Mouse (Mus musculus) MEL (cell line): ENCODE results near the gene Mylip. TPM values are rescaled to one million over a fixed set of nuclear protein-coding genes. Genes with fewer than 3 reads are reported as not detected.

Experiments used
- DNase-seq: peaks from one replicate; pipeline ENCODE4 v3.0.0; 2011; ENCODE audit warnings: low read depth, low spot score
- H3K27ac ChIP-seq: 2 replicates; pipeline ENCODE4 v1.5.1; 2012; ENCODE audit warnings: low read depth, mild to moderate bottlenecking, control low read depth, low read length, moderate library complexity; ENCODE audit not compliant: control insufficient read depth
- H3K27me3 ChIP-seq, 2 experiments: fragments of 150-350 bp in 1 of 2; sonication (generic) in 1 of 2; 2 replicates each; pipeline ENCODE4 v1.6.1; 2012; ENCODE audit warnings: low read length in 2 of 2, mild to moderate bottlenecking in 2 of 2, improper control_type of control experiment in 1 of 2, moderate library complexity in 1 of 2; ENCODE audit not compliant: insufficient read depth in 2 of 2, control insufficient read depth in 1 of 2
- H3K36me3 ChIP-seq, 2 experiments: 2 replicates each; pipeline ENCODE4 v1.6.1; 2012 to 2014; ENCODE audit warnings: low read length in 2 of 2, improper control_type of control experiment in 1 of 2, inconsistent platforms in 1 of 2, mild to moderate bottlenecking in 1 of 2; ENCODE audit not compliant: insufficient read depth in 2 of 2, control insufficient read depth in 1 of 2
- H3K4me1 ChIP-seq, 2 experiments: fragments of 150-350 bp in 1 of 2; sonication (generic) in 1 of 2; 2 replicates each; pipeline ENCODE4 v1.6.1; 2012; ENCODE audit warnings: low read length in 2 of 2, improper control_type of control experiment in 1 of 2, mild to moderate bottlenecking in 1 of 2; ENCODE audit not compliant: insufficient read depth in 2 of 2, control insufficient read depth in 1 of 2
- H3K4me3 ChIP-seq, 2 experiments: fragments of 150-350 bp in 1 of 2; sonication (generic) in 1 of 2; 2 replicates each; pipeline ENCODE4 v1.5.1; 2012; ENCODE audit warnings: low read depth in 2 of 2, low read length in 2 of 2, mild to moderate bottlenecking in 2 of 2, moderate library complexity in 2 of 2, control low read depth in 1 of 2, improper control_type of control experiment in 1 of 2; ENCODE audit not compliant: control insufficient read depth in 1 of 2, insufficient read depth in 1 of 2
- H3K79me2 ChIP-seq: 2 replicates; pipeline ENCODE4 v1.6.1; 2012; ENCODE audit warnings: mild to moderate bottlenecking, low read length, moderate library complexity; ENCODE audit not compliant: control insufficient read depth, poor library complexity, insufficient read depth
- H3K9ac ChIP-seq: 2 replicates; pipeline ENCODE4 v1.6.1; 2012; ENCODE audit warnings: low read depth, mild to moderate bottlenecking, control low read depth, low read length, moderate library complexity; ENCODE audit not compliant: control insufficient read depth, poor library complexity, severe bottlenecking
- H3K9me3 ChIP-seq: fragments of 150-350 bp; sonication (generic); replicated peaks from 2 replicates; pipeline ENCODE4 v1.6.1; 2012; ENCODE audit warnings: mild to moderate bottlenecking, low read length, improper control_type of control experiment, moderate library complexity; ENCODE audit not compliant: insufficient read depth
- BHLHE40 ChIP-seq: IDR thresholded peaks from 2 replicates; pipeline ENCODE4 v1.6.1; 2012; ENCODE audit warnings: low read depth, mild to moderate bottlenecking, inconsistent platforms, low read length, improper control_type of control experiment, borderline replicate concordance
- CHD2 ChIP-seq: IDR thresholded peaks from 2 replicates; pipeline ENCODE4 v1.6.1; 2011; ENCODE audit warnings: low read length, improper control_type of control experiment
- GABPA ChIP-seq: IDR thresholded peaks from 2 replicates; pipeline ENCODE4 v1.6.1; 2012; ENCODE audit warnings: low read depth, mild to moderate bottlenecking, inconsistent platforms, low read length, improper control_type of control experiment, moderate library complexity
- JUND ChIP-seq: IDR thresholded peaks from 2 replicates; pipeline ENCODE4 v1.6.1; 2011; ENCODE audit warnings: low read depth, mild to moderate bottlenecking, improper control_type of control experiment, low read length
- MAZ ChIP-seq: IDR thresholded peaks from 2 replicates; pipeline ENCODE4 v1.6.1; 2012; ENCODE audit warnings: low read depth, mild to moderate bottlenecking, inconsistent platforms, low read length, improper control_type of control experiment
- MEF2A ChIP-seq: IDR thresholded peaks from 2 replicates; pipeline ENCODE4 v1.6.1; 2014; ENCODE audit warnings: low read depth, mild to moderate bottlenecking, inconsistent platforms, low read length, improper control_type of control experiment; ENCODE audit not compliant: poor library complexity, insufficient replicate concordance, severe bottlenecking; ENCODE audit errors: extremely low read depth
- NELFE ChIP-seq: IDR thresholded peaks from 2 replicates; pipeline ENCODE4 v1.6.1; 2011; ENCODE audit warnings: low read depth, low read length, improper control_type of control experiment
- NRF1 ChIP-seq: IDR thresholded peaks from 2 replicates; pipeline ENCODE4 v1.6.1; 2014; ENCODE audit warnings: low read depth, mild to moderate bottlenecking, inconsistent platforms, low read length, improper control_type of control experiment, moderate library complexity; ENCODE audit not compliant: poor library complexity, insufficient read depth, severe bottlenecking
- RAD21 ChIP-seq: IDR thresholded peaks from 2 replicates; pipeline ENCODE4 v1.6.1; 2011; ENCODE audit warnings: mild to moderate bottlenecking, low read depth, low read length, improper control_type of control experiment
- SIN3A ChIP-seq: IDR thresholded peaks from 2 replicates; pipeline ENCODE4 v1.6.1; 2012; ENCODE audit warnings: low read length, improper control_type of control experiment, inconsistent platforms
- SMC3 ChIP-seq: IDR thresholded peaks from 2 replicates; pipeline ENCODE4 v1.6.1; 2011; ENCODE audit warnings: low read depth, low read length, improper control_type of control experiment
- UBTF ChIP-seq: IDR thresholded peaks from 2 replicates; pipeline ENCODE4 v1.6.1; 2012; ENCODE audit warnings: low read depth, mild to moderate bottlenecking, inconsistent platforms, low read length, improper control_type of control experiment, moderate library complexity, borderline replicate concordance; ENCODE audit not compliant: insufficient read depth
- USF1 ChIP-seq: IDR thresholded peaks from 2 replicates; pipeline ENCODE4 v1.6.1; 2014; ENCODE audit warnings: low read depth, mild to moderate bottlenecking, inconsistent platforms, low read length, improper control_type of control experiment, moderate library complexity
- ZC3H11A ChIP-seq: IDR thresholded peaks from 2 replicates; pipeline ENCODE4 v1.6.1; 2012; ENCODE audit warnings: low read depth, mild to moderate bottlenecking, inconsistent platforms, low read length, improper control_type of control experiment
- ZKSCAN1 ChIP-seq: IDR thresholded peaks from 2 replicates; pipeline ENCODE4 v1.6.1; 2012; ENCODE audit warnings: low read depth, mild to moderate bottlenecking, inconsistent platforms, low read length, improper control_type of control experiment, moderate library complexity
- ZNF384 ChIP-seq: IDR thresholded peaks from 2 replicates; pipeline ENCODE4 v1.6.1; 2012; ENCODE audit warnings: low read depth, mild to moderate bottlenecking, inconsistent platforms, low read length, improper control_type of control experiment
- polyA plus RNA-seq, 2 experiments: library from polyadenylated mRNA; stranded (reverse) in 1 of 2; unstranded in 1 of 2; fragments of >175 nt in 1 of 2; fragments of >200 nt in 1 of 2; gene quantifications; 2 replicates each; pipeline versions ENCODE4 v1.2.1 to v1.2.4; 2012; ENCODE audit warnings: low replicate concordance in 2 of 2, low read depth in 1 of 2; ENCODE audit not compliant: insufficient read length in 2 of 2, insufficient read depth in 1 of 2, missing spikeins in 1 of 2
- total RNA-seq: library from RNA; depleted of rRNA; stranded (reverse); fragments of 300-350 nt; gene quantifications from 2 replicates; pipeline ENCODE4 v1.2.3, GENCODE M21; 2012

Mylip gene
- total and polyA plus RNA-seq, 3 experiments = 1.4 to 7.6 TPM; not detected in 1

- no peaks in the 10 kb centered on the region; a peak in 1 of 4 replicates for H3K27me3 ChIP-seq
- no peaks in the 10 kb centered on the region for H3K4me1 ChIP-seq
- H3K9me3 ChIP-seq = no peaks in the 10 kb centered on the region
- no peak overlapping the region for H3K27ac ChIP-seq
- no peak overlapping the region for H3K9ac ChIP-seq
- H3K36me3 ChIP-seq = no peaks in the 10 kb centered on the region
- TF ChIP-seq NELFE (no peak), BHLHE40 (no peak)
- DNase-seq = no peak
- no peaks in the 10 kb centered on the region for H3K79me2 ChIP-seq
- no peak overlapping the region for H3K4me3 ChIP-seq
Measured at GRCm38 (mm10) chr13:45343966-45344365, 45.6 kb upstream of the Mylip start.

GRCm38 (mm10) chr13:45345471-45346159, 43.9 kb upstream of the Mylip start:
- no peak overlapping the region for H3K9ac ChIP-seq
- no peak for DNase-seq

GRCm38 (mm10) chr13:45351483-45351882, 38.1 kb upstream of the Mylip start:
- H3K4me3 ChIP-seq = no peak overlapping the region
- H3K79me2 ChIP-seq = no peaks in the 10 kb centered on the region
- TF ChIP-seq ZC3H11A (no peak), MEF2A (no peak), JUND (no peak), CHD2 (no peak), RAD21 (no peak), NRF1 (no peak), GABPA (no peak), SMC3 (no peak), ZKSCAN1 (no peak)
- H3K4me1 ChIP-seq = no peaks in the 10 kb centered on the region
- H3K9me3 ChIP-seq = no peaks in the 10 kb centered on the region
- no peak overlapping the region for H3K9ac ChIP-seq
- no peak for DNase-seq
- no peak overlapping the region for H3K27ac ChIP-seq
- H3K36me3 ChIP-seq = no peaks in the 10 kb centered on the region
- H3K27me3 ChIP-seq = no peaks in the 10 kb centered on the region; a peak in 1 of 4 replicates

More at GRCm38 (mm10) chr13:45345471-45346159, 43.9 kb upstream of the Mylip start:
- no peak overlapping the region for H3K4me3 ChIP-seq
- TF ChIP-seq ZC3H11A (no peak), USF1 (no peak), ZKSCAN1 (no peak), SIN3A (no peak), SMC3 (no peak), ZNF384 (no peak), MAZ (no peak), UBTF (no peak), NELFE (no peak)
- H3K27ac ChIP-seq = no peak overlapping the region
- no peaks in the 10 kb centered on the region; a peak in 1 of 4 replicates for H3K27me3 ChIP-seq
- H3K36me3 ChIP-seq = no peaks in the 10 kb centered on the region
- H3K4me1 ChIP-seq = no peaks in the 10 kb centered on the region
- no peaks in the 10 kb centered on the region for H3K79me2 ChIP-seq
- H3K9me3 ChIP-seq = no peaks in the 10 kb centered on the region
